Mouse (Mus musculus): ENCODE measurements around the gene Hecw2. TPM values are rescaled to one million over a fixed set of nuclear protein-coding genes. Genes with fewer than 3 reads are reported as not detected.
A peak's percentile ranks its signal among the peaks of the same experiment; 100 is the strongest.

Gene Hecw2
- polyA plus RNA-seq (2015; fragmentation: Nextera tagmentation; extraction: Ambion mirVana) = 0.64 and 0.85 TPM in 2 replicates

GRCm38 (mm10) chr1:54194954-54195305, at the start of gene Hecw2:
Gene Hecw2 (minus strand): TSS chr1:54195168.
- DNase-seq (ENCODE audit: low spot score) = no peak

GRCm38 (mm10) chr1:54242722-54243121, 47.8 kb upstream of the Hecw2 start:
- DNase-seq (ENCODE audit: low spot score) = no peak

- no peak for DNase-seq (ENCODE audit: low spot score)
Measured at GRCm38 (mm10) chr1:54220273-54220672, 25.3 kb upstream of the Hecw2 start.

- peak; percentile 6 for DNase-seq (ENCODE audit: low spot score)
Measured at GRCm38 (mm10) chr1:54194183-54194953, 600 bp downstream of the Hecw2 start.

- DNase-seq (ENCODE audit: low spot score) = no peak
Measured at GRCm38 (mm10) chr1:54193191-54193770, 1.7 kb downstream of the Hecw2 start.

- DNase-seq (ENCODE audit: low spot score) = no peak
Measured at GRCm38 (mm10) chr1:54187579-54187978, 7.4 kb downstream of the Hecw2 start.

- DNase-seq (ENCODE audit: low spot score) = no peak
Measured at GRCm38 (mm10) chr1:54186347-54186746, 8.6 kb downstream of the Hecw2 start.

- DNase-seq (ENCODE audit: low spot score) = no peak
Measured at GRCm38 (mm10) chr1:54180663-54181062, 14.3 kb downstream of the Hecw2 start.

- no peak for DNase-seq (ENCODE audit: low spot score)
Measured at GRCm38 (mm10) chr1:54179179-54179578, 15.8 kb downstream of the Hecw2 start.

GRCm38 (mm10) chr1:54176592-54176991, 18.4 kb downstream of the Hecw2 start:
- no peak for DNase-seq (ENCODE audit: low spot score)

- DNase-seq (ENCODE audit: low spot score) = no peak
Measured at GRCm38 (mm10) chr1:54168014-54168413, 27.0 kb downstream of the Hecw2 start.

GRCm38 (mm10) chr1:54159531-54159930, 35.4 kb downstream of the Hecw2 start:
- no peak for DNase-seq (ENCODE audit: low spot score)

GRCm38 (mm10) chr1:54153216-54153786, 41.7 kb downstream of the Hecw2 start:
- no peak for DNase-seq (ENCODE audit: low spot score)

GRCm38 (mm10) chr1:54145106-54145505, 49.9 kb downstream of the Hecw2 start:
- no peak for DNase-seq (ENCODE audit: low spot score)

- DNase-seq (ENCODE audit: low spot score) = no peak
Measured at GRCm38 (mm10) chr1:54133802-54134436, 61.0 kb downstream of the Hecw2 start.

GRCm38 (mm10) chr1:54128714-54129431, 66.1 kb downstream of the Hecw2 start:
- peak; percentile 18 for DNase-seq (ENCODE audit: low spot score)

GRCm38 (mm10) chr1:54126991-54127742, 67.8 kb downstream of the Hecw2 start:
- DNase-seq (ENCODE audit: low spot score) = no peak

GRCm38 (mm10) chr1:54122551-54122950, 72.4 kb downstream of the Hecw2 start:
- no peak for DNase-seq (ENCODE audit: low spot score)

- no peak for DNase-seq (ENCODE audit: low spot score)
Measured at GRCm38 (mm10) chr1:54121071-54121730, 73.8 kb downstream of the Hecw2 start.

- DNase-seq (ENCODE audit: low spot score) = no peak
Measured at GRCm38 (mm10) chr1:54119638-54120320, 75.2 kb downstream of the Hecw2 start.

Measured in thymus, postnatal 0 days (tissue).